Mouse (Mus musculus) lung, postnatal 14 days (tissue): ENCODE results near the gene Cbfa2t2.

Experiments
- DNase-seq: peaks from one replicate; pipeline ENCODE4 v3.0.0; 2021

The Cbfa2t2 gene

DNA sequence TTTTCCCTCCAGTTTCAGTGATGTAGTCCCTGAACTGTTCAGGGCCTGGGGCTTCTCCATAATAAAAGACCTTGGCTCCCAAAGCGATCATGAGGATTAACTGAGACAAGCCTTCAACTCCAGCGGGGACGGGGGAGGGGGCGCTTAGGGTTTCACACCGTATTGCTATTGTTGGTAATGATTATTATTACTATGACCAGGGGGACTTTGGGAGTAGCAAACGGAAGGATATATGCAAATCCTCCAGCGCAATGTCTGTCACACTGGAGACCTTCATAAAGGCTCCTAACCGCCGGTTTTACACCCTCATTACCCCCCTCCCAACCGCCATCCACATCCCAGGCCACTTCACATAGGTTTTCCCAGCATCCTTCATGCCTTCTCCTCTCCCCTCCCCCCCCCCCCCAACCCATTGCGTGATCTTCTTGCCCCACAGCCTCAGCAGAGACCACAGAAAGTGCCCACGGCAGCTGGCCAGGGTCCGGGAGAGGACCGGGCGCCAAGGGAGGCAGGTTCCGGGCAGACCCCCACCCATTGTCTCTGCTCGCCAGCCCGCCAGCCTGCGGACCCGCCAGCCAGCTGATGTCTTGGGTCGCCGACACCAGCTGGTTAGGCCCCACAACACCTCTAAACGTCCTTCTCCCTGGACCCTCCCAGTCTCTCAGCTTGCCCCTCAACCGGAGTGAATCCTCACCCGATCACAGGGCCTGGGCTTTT lies 9.9 kb upstream of the Cbfa2t2 start:
- no peak for DNase-seq

DNA sequence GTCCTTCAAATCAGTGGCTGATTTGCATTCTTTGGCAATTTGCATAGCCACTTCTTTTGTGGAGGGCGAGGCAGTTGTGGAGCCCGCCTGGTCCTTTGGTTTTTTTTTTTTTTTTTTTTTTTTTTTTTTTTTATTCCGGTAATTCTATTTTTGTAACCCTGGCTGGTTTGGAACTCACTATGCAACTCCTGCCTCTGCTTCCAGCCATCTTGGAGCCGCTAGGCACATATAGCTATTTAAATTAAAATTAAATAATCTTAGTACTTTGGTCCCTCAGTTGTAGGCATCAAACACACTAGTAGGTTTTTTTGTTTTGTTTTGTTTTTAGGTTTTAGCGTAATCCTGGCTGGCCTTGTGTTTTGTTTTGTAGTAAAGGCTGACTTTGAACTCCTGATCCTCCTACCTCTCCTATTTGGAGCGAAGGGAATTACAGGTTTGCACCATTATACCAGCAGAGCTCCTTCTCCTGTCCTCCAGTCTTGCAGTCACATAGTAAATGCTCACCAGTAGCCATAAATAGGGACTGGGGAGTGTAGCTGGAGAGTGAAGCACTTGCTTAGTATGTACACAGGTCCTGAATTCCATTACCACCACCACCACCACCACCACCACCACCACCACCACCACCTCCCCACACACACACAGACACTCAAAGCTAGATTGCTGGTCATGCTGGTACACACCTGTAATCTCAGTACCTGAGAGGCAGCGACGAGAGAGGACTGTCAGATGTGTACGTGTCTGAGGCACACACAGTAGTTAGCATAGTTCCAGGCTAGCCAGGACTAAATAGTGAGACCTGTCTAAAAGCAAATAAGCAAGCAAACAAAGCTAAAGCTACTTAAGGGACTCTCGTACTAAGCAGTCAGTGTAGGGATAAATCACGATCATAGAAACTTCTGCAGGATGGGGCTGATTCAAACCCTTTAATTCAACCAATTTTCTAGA lies 9.1 kb upstream of the Cbfa2t2 start:
- DNase-seq, result no peak

- DNase-seq, result peak; percentile 80
These were observed 8.4 kb upstream of the Cbfa2t2 start for GRCm38 (mm10) chr2:154427853-154428360.

DNA sequence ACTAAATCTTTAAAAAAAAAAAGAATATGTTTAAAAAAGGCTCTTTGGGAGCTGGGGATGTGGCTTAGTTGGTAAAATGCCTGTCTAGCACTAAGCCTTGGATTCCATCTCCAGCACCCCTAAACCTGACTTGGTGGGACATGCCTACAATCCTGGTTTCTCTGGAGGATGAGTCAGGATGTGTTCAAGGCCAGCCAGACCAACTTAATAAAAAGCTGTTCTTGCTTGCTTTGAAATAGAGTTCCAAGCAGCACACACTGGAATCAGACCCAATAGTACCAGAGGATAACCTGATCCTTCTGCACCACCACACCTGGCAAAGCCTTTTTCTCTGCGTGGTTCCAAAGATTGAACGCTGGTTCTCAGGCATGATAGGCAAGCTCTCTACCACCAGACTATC lies 5.7 kb upstream of the Cbfa2t2 start:
- DNase-seq, result no peak

GRCm38 (mm10) chr2:154432696-154433095 lies 3.6 kb upstream of the Cbfa2t2 start:
- no peak for DNase-seq

DNA sequence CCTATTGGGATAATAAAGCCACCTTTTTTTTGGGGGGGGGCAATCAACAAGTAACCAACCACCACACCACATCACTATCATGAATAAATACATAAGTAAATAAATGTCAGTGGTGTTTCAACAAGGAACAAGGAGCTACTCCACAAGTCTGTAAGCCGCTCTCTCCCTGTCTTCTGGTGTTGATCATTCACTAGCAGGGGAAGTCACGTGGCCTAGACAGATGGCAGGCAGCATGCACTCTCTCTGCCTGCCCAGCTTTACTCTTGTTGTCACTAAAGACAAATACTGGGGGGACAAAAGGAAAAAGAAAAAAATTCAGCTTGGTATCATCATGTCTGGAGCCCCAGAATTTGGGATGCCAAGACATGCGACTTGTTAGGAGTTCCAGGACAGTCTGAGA lies 2.9 kb upstream of the Cbfa2t2 start:
- no peak for DNase-seq

- no peak for DNase-seq
These were observed 1.6 kb upstream of the Cbfa2t2 start for GRCm38 (mm10) chr2:154434690-154435089.

DNA sequence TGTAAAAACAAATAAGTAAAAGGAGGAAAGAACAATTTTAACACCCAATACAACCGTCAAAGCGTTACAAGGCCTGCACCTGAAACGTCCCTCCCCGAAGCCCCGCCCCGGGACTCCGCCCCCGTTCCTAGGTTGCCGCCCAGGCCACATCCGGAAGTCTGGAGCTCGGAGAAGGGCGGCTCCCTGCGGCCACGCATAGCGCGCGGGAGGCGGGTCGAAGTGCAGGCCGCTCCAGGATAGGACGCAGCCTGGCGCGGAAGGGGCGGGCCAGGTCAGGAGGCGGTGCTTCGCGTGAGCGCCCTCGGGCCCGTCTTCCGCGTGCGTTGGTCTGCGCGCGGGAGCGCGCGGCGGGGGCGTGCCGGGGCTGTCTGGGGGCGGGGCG lies 214 bp upstream of the Cbfa2t2 start:
- peak; percentile 97 for DNase-seq

- DNase-seq, result no peak
These were observed 878 bp downstream of the Cbfa2t2 start for GRCm38 (mm10) chr2:154437191-154437527.

- no peak for DNase-seq
These were observed 4.2 kb downstream of the Cbfa2t2 start for GRCm38 (mm10) chr2:154440453-154440852.

GRCm38 (mm10) chr2:154447821-154448220 lies 11.5 kb downstream of the Cbfa2t2 start:
- DNase-seq, result no peak

- DNase-seq, result no peak
These were observed 12.4 kb downstream of the Cbfa2t2 start for GRCm38 (mm10) chr2:154448633-154449032.

GRCm38 (mm10) chr2:154452951-154453350 lies 16.7 kb downstream of the Cbfa2t2 start:
- no peak for DNase-seq

GRCm38 (mm10) chr2:154454099-154454498 lies 17.8 kb downstream of the Cbfa2t2 start:
- DNase-seq, result no peak

DNA sequence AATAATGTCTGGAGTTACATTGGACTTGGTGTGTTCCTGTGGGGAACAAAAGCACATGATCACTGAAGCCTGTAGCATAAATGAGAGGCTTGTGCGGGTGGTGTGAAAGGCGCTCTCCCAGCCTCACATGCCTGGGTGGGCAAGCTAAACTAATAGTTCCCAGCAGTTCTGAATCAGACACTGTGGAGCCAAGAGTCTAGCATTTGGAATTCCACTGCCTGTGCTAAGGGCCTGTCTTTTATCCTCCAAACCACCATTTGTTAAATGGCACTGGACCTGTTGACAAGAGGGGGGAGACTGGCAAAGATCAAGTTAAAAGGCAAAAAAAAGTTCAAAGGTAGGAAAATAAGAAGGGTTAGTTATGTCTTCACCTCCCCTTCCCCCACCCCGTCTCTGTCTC lies 18.3 kb downstream of the Cbfa2t2 start:
- DNase-seq, result no peak

GRCm38 (mm10) chr2:154455776-154456175 lies 19.5 kb downstream of the Cbfa2t2 start:
- DNase-seq, result peak; percentile 29

- no peak for DNase-seq
These were observed 20.3 kb downstream of the Cbfa2t2 start for GRCm38 (mm10) chr2:154456621-154457020.

DNA sequence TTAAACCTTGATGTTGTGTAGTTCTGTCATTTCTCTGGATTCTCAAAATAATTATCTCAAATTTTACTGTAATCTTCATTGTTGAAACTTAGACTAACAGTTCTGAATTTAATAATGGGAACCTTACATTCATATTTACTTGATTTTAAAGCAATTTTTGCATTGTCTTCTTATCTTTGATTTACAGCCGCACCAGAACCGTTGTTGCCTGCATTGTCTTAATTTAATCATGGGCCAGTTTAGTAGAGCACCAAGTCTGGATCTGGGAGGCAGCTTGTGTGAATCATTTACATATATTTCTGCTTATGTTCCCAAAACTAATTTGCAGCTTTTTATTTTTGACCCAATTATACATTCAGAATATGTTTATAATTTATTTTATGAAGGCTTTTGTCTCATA lies 23.0 kb downstream of the Cbfa2t2 start:
- DNase-seq, result no peak

GRCm38 (mm10) chr2:154459851-154460250 lies 23.6 kb downstream of the Cbfa2t2 start:
- DNase-seq, result peak; percentile 58

- DNase-seq, result peak; percentile 16
These were observed 27.4 kb downstream of the Cbfa2t2 start for GRCm38 (mm10) chr2:154463621-154464198.

DNA sequence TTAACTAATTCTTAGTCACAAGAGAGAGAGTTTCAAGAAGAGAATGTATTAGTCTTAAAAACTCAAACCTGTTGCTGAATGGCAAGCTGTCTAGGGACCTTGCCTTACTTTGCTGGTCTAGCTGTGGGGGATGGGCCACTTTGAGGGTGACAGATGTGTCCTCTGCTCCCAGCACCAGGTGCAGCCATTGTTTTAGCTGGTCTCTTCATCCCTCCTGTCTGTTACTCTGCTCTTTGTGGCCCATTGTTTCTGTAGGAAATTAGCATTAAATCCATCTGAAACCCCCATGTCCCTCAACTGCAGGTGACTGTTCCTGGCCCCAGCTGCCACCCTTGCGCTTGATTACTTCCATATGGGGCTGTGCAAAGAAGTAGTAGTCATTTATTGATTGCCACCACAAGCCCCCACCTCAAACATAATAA lies 29.6 kb downstream of the Cbfa2t2 start:
- no peak for DNase-seq

GRCm38 (mm10) chr2:154467139-154467538 lies 30.9 kb downstream of the Cbfa2t2 start:
- DNase-seq, result no peak

DNA sequence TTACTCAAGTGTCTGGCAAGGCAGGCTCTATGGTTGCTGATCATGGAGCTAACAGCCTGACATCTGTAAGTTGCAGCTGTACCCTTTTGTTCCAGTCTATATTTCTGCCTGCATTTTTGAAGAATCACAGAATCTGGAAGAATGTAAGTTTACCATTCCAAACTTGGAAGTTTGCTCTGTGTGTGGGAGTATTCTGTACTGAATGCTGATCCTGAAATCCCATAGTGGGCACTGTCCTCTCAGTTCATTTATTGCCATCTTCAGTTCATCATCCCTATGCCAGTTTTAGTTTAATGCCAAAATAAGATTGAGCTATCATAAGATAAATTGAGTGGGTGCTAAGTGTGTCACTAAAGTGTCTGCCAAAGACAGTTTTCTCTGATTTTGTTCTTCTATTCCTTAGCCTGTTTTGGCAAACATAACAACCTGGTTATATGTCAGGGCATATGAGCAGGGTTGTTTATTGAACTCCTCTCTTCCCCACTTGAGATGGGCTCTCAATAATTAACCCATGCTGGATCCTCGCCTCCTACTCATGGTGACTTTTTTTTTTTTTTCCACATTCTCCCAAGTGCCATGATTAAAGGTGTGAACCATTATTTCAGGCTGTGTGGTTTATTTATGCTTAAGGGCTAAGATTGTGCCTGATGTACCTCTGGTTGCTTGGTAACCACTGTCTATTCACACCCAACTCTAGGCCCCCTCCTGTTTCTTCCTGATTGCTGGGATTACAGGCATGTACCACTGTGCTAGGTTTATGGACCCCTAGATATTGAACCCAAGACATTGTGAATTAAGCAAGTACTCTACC lies 38.2 kb downstream of the Cbfa2t2 start:
- no peak for DNase-seq
